Mouse (Mus musculus) erythroblast, adult 5-6 weeks (primary cell): ENCODE data around the gene Gm21970. TPM values are rescaled to one million over a fixed set of nuclear protein-coding genes. Genes with fewer than 3 reads are reported as not detected.
A peak's percentile ranks its signal among the peaks of the same experiment; 100 is the strongest.

Experiments
- ATAC-seq: replicated peaks from 2 replicates; pipeline ENCODE4 v1.8.0; 2016; ENCODE audit warnings: moderate number of reproducible peaks, mild to moderate bottlenecking, moderate TSS enrichment, inconsistent platforms; ENCODE audit not compliant: poor library complexity, low FRiP score, severe bottlenecking
- total RNA-seq, 2 experiments: library from RNA; stranded (forward) in 1 of 2; stranded (reverse) in 1 of 2; fragments of 150-400 nt in 1 of 2; fragments of 200-764, 138-1000 nt in 1 of 2; gene quantifications; 2 replicates each; pipeline versions ENCODE4 v1.2.3 to v1.2.4; 2015 to 2017; ENCODE audit warnings: low replicate concordance in 2 of 2

Gene Gm21970
- total RNA-seq, 2 experiments from 2014 or later, result 12.3 TPM; not detected in 1

GRCm38 (mm10) chr16:91367066-91367465 is 24.5 kb upstream of the Gm21970 start:
- ATAC-seq, result no peak

DNA sequence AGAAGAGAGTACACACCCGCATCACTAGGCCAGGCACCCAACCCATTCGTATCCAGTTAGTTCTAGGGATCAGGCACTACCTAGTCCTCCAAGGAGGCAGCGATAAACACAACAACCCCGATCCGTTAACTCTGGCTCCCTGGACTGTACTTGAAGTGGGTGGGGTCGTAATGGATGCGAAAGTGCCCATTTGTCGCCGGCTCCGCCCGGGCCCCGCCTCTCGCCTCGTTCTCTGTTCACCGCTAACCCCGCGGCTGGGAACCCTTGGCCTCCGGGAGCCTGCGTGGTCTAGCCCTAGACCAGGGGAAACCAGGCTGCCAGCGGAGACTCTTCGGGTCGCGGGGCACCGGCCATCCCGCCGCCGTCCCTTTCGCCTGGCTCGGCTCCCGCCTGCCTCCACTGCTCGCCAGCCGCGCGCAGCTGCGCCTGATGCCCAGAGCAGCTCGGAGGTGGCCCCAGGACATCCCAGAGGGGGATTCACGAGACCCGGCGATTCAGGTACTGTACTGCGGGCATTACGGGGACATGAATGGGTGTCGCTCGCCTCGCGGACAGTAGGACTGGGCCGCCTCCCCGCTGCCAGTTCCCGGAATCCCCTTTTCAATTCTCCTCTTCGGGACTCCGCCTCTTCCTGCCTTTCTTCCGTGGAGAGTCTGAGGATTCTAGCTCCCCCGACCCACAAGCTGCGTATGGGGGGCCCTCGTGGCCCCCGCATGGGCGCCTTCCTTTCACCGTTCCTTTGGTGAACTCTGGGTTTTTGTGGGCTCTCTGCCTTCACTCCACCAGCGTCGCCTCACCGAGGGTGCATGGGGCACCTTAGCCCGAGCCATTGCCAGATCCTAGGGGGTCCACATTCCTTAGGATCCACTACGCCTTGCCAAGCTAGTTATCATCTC is 18.7 kb upstream of the Gm21970 start, which contains the start of gene Ifnar2:
Ifnar2 (plus strand) TSS at position 207 of the 896 bp plus-strand sequence.
- peak; percentile 93 for ATAC-seq

- ATAC-seq, result peak; percentile 54
Observed at GRCm38 (mm10) chr16:91373473-91374252, 17.9 kb upstream of the Gm21970 start.

DNA sequence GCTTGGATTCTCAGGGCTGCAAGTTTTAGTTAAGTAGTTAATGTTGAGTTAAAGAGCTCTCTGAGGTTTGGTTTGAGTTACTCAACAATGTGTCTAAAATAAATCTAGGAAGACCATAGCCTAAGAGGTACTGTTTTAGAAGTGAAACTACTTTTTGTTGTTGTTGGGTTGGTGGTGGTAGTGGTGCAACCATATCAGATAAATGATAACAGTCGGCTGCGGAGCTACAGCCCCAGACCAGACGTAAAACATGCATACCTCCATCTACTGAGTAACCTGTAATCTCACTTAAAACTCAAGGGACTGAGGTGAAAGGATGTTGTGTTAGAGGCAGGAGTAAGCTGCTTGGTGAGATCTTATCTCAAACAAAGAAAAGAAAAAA is 17.3 kb upstream of the Gm21970 start:
- ATAC-seq, result no peak

DNA sequence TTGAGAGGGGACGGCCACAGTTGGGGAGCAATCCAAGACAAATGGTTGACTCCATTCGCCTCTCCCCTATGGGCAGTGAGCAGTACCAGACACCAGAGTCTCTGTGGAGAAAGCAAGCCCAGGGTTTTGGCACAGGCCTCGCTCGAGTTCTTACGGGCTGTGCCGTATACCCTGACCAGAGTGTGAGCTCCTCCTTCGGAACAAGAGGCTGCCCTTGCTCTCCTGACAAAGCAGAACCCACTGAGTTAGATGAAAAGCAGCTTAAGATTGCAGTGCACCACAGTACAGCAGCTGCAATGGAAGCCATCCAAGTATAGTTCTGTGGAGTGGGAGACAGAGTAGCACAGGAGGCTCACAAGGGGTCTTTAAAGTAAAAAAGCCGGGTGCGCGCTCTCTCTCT is 14.8 kb upstream of the Gm21970 start:
- ATAC-seq, result no peak

GRCm38 (mm10) chr16:91378431-91378986 is 13.0 kb upstream of the Gm21970 start:
- ATAC-seq, result no peak

- ATAC-seq, result no peak
Observed at GRCm38 (mm10) chr16:91378991-91379390, 12.5 kb upstream of the Gm21970 start.

- ATAC-seq, result no peak
Observed at GRCm38 (mm10) chr16:91379412-91379811, 12.1 kb upstream of the Gm21970 start.

GRCm38 (mm10) chr16:91380151-91380550 is 11.4 kb upstream of the Gm21970 start:
- ATAC-seq, result peak; percentile 76

DNA sequence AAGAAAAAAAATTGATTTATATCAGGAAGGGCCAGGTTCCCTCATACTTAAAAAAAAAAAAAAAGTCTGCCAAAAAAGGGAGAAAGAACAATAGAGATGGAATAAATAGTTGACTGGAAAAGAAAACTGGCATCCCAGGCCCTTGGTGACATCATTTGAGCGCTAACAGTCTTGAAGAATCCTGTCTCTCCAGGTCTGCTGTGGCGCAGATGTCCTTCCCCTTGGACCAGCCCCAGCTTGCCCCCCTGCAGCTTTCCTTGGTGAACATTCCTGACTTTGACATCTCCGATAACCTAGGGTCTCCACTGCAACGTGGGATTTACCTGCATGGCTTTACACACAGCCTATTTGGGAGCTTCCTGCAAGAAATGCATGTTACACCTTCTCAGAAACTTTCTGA is 9.9 kb upstream of the Gm21970 start:
- ATAC-seq, result no peak

GRCm38 (mm10) chr16:91382261-91382790 is 9.2 kb upstream of the Gm21970 start:
- ATAC-seq, result no peak

DNA sequence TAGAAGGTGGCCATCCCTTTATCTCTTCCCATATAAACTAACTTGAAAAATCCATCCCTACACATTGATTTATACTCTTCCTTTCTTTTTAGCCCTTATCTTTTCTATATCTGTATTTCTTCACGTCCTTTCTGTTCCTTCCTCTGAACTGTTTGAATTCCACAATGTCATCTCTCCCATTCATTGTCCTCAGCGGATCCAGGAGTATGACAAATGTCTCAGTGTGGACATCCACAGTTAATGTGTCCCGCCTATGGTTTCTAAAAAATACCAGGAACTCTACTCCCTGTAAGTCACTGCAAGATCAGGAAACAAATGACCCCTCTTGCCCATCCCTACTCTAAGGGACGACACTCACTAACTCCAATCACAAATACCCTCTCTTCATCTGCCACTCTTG is 7.3 kb upstream of the Gm21970 start:
- ATAC-seq, result no peak

DNA sequence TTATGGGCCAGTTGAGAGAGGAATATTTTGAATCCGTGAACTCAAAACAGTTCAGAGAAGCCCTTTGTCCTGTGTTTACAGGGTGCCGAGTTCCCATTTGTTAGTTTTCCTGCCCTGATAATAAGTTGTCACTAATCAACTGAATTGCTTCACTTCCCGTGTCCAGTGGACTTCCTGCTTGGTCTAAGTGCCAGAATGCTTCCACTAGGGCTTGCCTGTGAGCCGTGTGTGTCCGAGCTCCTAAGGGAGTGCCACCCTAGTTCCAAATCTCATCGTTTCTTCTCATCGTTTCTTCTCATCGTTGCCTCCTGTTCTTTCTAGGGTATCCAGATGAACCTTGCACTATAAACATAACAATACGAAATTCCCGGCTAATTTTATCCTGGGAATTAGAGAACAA is 5.9 kb upstream of the Gm21970 start:
- no peak for ATAC-seq

DNA sequence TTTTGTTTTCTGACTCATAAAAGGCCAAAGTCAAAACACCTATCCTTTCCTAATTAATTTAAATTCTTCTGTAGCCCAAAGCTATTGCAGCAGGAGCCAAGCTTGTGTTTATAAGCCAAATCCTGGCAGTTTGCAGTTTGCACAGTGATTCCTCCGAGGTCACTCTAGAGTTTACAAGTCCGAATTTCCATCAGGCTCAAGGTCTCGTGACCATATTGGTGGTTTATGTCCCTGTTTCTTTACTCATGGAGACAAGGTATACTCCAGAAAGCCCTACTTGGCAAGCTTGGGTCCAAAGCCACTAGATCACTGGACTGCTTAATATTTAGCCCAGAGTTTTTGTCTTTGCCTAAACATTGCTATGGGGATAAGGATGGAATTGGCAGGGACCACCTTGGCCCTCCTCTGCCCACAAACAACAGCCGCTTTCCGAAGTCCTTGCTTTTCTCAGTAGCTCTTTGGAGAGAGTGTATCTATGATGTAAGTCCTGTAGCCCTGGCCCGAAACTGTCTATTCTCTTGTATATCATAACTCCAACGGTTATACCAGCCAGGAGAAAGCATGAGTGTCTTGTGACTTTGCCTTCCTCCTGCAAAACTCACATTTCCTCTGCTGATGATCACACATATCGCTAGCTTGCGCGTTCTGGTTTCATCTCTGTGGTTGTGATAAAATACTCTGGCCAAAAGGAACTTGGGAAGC is 5.0 kb upstream of the Gm21970 start:
- no peak for ATAC-seq

GRCm38 (mm10) chr16:91387121-91387486 is 4.4 kb upstream of the Gm21970 start:
- no peak for ATAC-seq

GRCm38 (mm10) chr16:91390100-91390499 is 1.4 kb upstream of the Gm21970 start:
- ATAC-seq, result peak; percentile 72; the same call in 1 of the 2 replicates

- no peak for ATAC-seq
Observed at GRCm38 (mm10) chr16:91394826-91395410, 3.4 kb downstream of the Gm21970 start.

DNA sequence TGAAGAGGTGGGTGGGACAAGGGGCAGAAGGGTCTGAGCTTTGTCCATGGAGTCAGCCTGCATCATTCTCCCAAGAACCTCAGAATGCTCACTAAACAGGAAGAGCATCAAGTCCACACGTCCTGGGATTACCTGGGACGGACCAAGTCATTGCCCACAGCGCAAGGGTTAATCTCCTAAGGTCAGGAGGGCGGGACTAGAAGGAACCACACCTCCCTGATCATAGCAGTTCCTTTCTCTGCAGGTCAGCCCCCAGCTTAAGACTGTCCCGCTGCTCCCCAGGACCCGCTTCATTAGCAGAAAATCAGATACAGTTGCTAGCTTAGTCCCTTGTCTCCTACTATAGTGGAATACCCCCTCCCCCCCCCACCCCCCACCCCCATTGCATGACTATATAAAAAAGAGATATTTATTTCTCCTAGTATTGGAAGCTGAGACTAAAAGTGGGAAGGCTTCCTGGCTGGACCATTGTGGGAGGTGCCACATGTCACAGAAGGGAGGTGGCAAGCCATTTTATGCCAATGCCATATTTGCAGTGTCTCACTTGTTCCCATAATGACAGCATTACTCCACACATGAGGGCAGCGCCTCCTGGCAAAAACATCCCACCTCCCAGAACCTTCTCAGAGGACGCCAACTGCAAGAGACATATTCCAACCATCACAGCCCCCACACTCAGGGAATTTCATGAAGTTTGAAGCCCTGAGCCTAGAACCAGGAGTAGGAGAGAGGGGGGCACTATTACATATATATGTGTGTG is 4.3 kb downstream of the Gm21970 start:
- ATAC-seq, result peak; percentile 80
